Mouse (Mus musculus): ENCODE results near the gene 4933415A04Rik.

DNA sequence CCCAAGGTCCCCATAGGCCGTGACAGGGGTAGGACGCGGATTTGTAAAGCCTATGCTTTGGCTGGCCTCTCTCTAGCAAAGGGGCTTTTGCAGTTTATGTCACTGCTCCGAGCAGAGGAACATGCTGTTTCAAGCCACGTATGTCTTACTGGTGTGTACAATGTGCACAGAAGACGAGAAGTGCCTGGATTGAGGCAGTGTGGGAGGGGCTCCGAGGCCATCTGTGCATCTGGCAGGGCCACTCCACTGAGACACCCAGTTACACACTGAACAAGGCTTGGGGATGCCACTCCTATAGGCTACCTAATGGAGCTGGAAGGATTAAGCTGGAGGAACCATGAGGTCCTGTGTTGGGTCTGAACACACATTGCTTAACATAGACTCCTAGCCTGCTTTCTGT is 31.6 kb downstream of the 4933415A04Rik start:
- TF ChIP-seq CTCF (conservative IDR thresholded peaks at IDR 0.05; ENCODE audit: low read length) (no peak), POU5F1 (IDR thresholded peaks at IDR 0.05; ENCODE audit: borderline replicate concordance, low read length) (no peak)
